Mouse (Mus musculus): ENCODE results near the gene Tepp. TPM values are rescaled to one million over a fixed set of nuclear protein-coding genes. Genes with fewer than 3 reads are reported as not detected.

Tepp gene
- polyA plus RNA-seq, 1 experiment from 2014 or later = 2.3 TPM

- peak within 1 kb of the TSS; percentile 96 for H3K4me3 ChIP-seq
- peak; percentile 67 for ATAC-seq (ENCODE audit: low FRiP score, low read depth)
- under 1% methylated on average over 68 of the region's 80 CpGs for WGBS
- peak within 1 kb of the TSS; percentile 78 for H3K4me2 ChIP-seq
- no peaks in the 10 kb centered on the region for H3K9me3 ChIP-seq
- peaks cover 66% of the 10 kb centered on the region for H3K4me1 ChIP-seq (replicated peaks)
- H3K27me3 ChIP-seq = no peaks in the 10 kb centered on the region
- H3K9ac ChIP-seq = peak within 1 kb of the TSS; percentile 88
- peak within 1 kb of the TSS; percentile 91 for H3K27ac ChIP-seq (replicated peaks)
- H3K36me3 ChIP-seq = no peaks in the 10 kb centered on the region
Observed at GRCm38 (mm10) chr8:95352151-95352870, 41.9 kb downstream of the Tepp start, which contains the start of gene Mmp15. Gene Mmp15, plus strand, starts transcription at chr8:95352268.

- peak overlapping the region; percentile 88 for H3K9ac ChIP-seq
- peak overlapping the region; percentile 96 for H3K4me3 ChIP-seq
- H3K36me3 ChIP-seq = no peaks in the 10 kb centered on the region
- peak; percentile 50 for ATAC-seq (ENCODE audit: low FRiP score, low read depth)
- H3K9me3 ChIP-seq = no peaks in the 10 kb centered on the region
- under 1% methylated on average over 62 of the region's 62 CpGs for WGBS
- H3K27ac ChIP-seq (replicated peaks) = peak overlapping the region; percentile 91
- peak overlapping the region; percentile 78 for H3K4me2 ChIP-seq
- peaks cover 66% of the 10 kb centered on the region for H3K4me1 ChIP-seq (replicated peaks)
- H3K27me3 ChIP-seq = no peaks in the 10 kb centered on the region
Observed at GRCm38 (mm10) chr8:95352871-95353866, 42.8 kb downstream of the Tepp start.

- H3K4me1 ChIP-seq (replicated peaks) = peaks cover 66% of the 10 kb centered on the region
- H3K27ac ChIP-seq (replicated peaks) = no peak overlapping the region
- peak overlapping the region; percentile 78 for H3K4me2 ChIP-seq
- no peaks in the 10 kb centered on the region for H3K36me3 ChIP-seq
- no peak for ATAC-seq (ENCODE audit: low FRiP score, low read depth)
- peak overlapping the region; percentile 96; the same call in 1 of the 2 replicates for H3K4me3 ChIP-seq
- H3K9me3 ChIP-seq = no peaks in the 10 kb centered on the region
- H3K9ac ChIP-seq = no peak overlapping the region
- 77% methylated on average over 2 of the region's 2 CpGs for WGBS
- H3K27me3 ChIP-seq = no peaks in the 10 kb centered on the region
Observed at GRCm38 (mm10) chr8:95354606-95355005, 44.2 kb downstream of the Tepp start.

- Histone ChIP-seq H3K9me3 (no peaks in the 10 kb centered on the region), H3K4me1 (replicated peaks) (peaks cover 55% of the 10 kb centered on the region), H3K36me3 (no peaks in the 10 kb centered on the region), H3K4me3 (no peak overlapping the region), H3K27me3 (no peaks in the 10 kb centered on the region), H3K4me2 (no peak overlapping the region), H3K27ac (replicated peaks) (no peak overlapping the region), H3K9ac (no peak overlapping the region)
- ATAC-seq (ENCODE audit: low FRiP score, low read depth) = no peak
- WGBS = 59% methylated on average over 8 of the region's 8 CpGs
Observed at GRCm38 (mm10) chr8:95358550-95359411, 48.4 kb downstream of the Tepp start.

GRCm38 (mm10) chr8:95360181-95361015 lies 50.0 kb downstream of the Tepp start:
- peaks cover 39% of the 10 kb centered on the region for H3K4me1 ChIP-seq (replicated peaks)
- H3K9me3 ChIP-seq = no peaks in the 10 kb centered on the region
- H3K36me3 ChIP-seq = no peaks in the 10 kb centered on the region
- no peak overlapping the region for H3K4me3 ChIP-seq
- H3K27me3 ChIP-seq = no peaks in the 10 kb centered on the region
- 0 out of 2 replicates have a peak, but pooled peaks have one; percentile 20 for ATAC-seq (ENCODE audit: low FRiP score, low read depth)
- WGBS = 46% methylated on average over 6 of the region's 7 CpGs
- no peak overlapping the region for H3K4me2 ChIP-seq
- no peak overlapping the region for H3K27ac ChIP-seq (replicated peaks)
- H3K9ac ChIP-seq = no peak overlapping the region

- Histone ChIP-seq H3K27me3 (no peaks in the 10 kb centered on the region), H3K4me2 (no peak overlapping the region), H3K9ac (no peak overlapping the region), H3K4me3 (no peak overlapping the region), H3K9me3 (no peaks in the 10 kb centered on the region), H3K4me1 (replicated peaks) (peaks cover 36% of the 10 kb centered on the region), H3K27ac (replicated peaks) (no peak overlapping the region), H3K36me3 (no peaks in the 10 kb centered on the region)
- WGBS = 85% methylated on average over 3 of the region's 3 CpGs
- ATAC-seq (ENCODE audit: low FRiP score, low read depth) = no peak
Observed at GRCm38 (mm10) chr8:95361016-95361341, 50.6 kb downstream of the Tepp start.

GRCm38 (mm10) chr8:95362272-95362671 lies 51.9 kb downstream of the Tepp start:
- Histone ChIP-seq H3K27ac (replicated peaks) (no peak overlapping the region), H3K36me3 (no peaks in the 10 kb centered on the region)
- 71% methylated on average over 6 of the region's 6 CpGs for WGBS

GRCm38 (mm10) chr8:95363849-95364248 lies 53.5 kb downstream of the Tepp start:
- no peak overlapping the region for H3K27ac ChIP-seq (replicated peaks)
- H3K4me3 ChIP-seq = no peak overlapping the region
- H3K9me3 ChIP-seq = no peaks in the 10 kb centered on the region
- H3K4me1 ChIP-seq (replicated peaks) = peaks cover 22% of the 10 kb centered on the region
- 99% methylated on average over 2 of the region's 2 CpGs for WGBS
- peaks cover 8% of the 10 kb centered on the region; the same call in 1 of the 2 replicates for H3K36me3 ChIP-seq
- no peak overlapping the region for H3K4me2 ChIP-seq
- ATAC-seq (ENCODE audit: low FRiP score, low read depth) = no peak
- no peaks in the 10 kb centered on the region for H3K27me3 ChIP-seq
- H3K9ac ChIP-seq = no peak overlapping the region

More at GRCm38 (mm10) chr8:95362272-95362671, 51.9 kb downstream of the Tepp start:
- Histone ChIP-seq H3K4me1 (replicated peaks) (peaks cover 29% of the 10 kb centered on the region), H3K9me3 (no peaks in the 10 kb centered on the region), H3K4me3 (no peak overlapping the region), H3K4me2 (no peak overlapping the region), H3K9ac (no peak overlapping the region), H3K27me3 (no peaks in the 10 kb centered on the region)
- ATAC-seq (ENCODE audit: low FRiP score, low read depth) = no peak

- WGBS = 56% methylated on average over 20 of the region's 20 CpGs
- Histone ChIP-seq H3K9me3 (no peaks in the 10 kb centered on the region), H3K4me3 (no peak overlapping the region), H3K4me1 (replicated peaks) (no peaks in the 10 kb centered on the region), H3K36me3 (peaks cover 27% of the 10 kb centered on the region), H3K9ac (no peak overlapping the region), H3K4me2 (no peak overlapping the region), H3K27me3 (no peaks in the 10 kb centered on the region), H3K27ac (replicated peaks) (no peak overlapping the region)
- no peak for ATAC-seq (ENCODE audit: low FRiP score, low read depth)
Observed at GRCm38 (mm10) chr8:95369581-95370326, 59.4 kb downstream of the Tepp start.

GRCm38 (mm10) chr8:95373389-95374002 lies 63.1 kb downstream of the Tepp start:
- Histone ChIP-seq H3K9ac (no peak overlapping the region), H3K4me1 (replicated peaks) (peaks cover 6% of the 10 kb centered on the region; the same call in 1 of the 2 replicates), H3K27ac (replicated peaks) (no peak overlapping the region), H3K36me3 (peaks cover 20% of the 10 kb centered on the region), H3K27me3 (no peaks in the 10 kb centered on the region), H3K4me3 (no peak overlapping the region), H3K4me2 (no peak overlapping the region), H3K9me3 (no peaks in the 10 kb centered on the region)
- ATAC-seq (ENCODE audit: low FRiP score, low read depth) = no peak
- WGBS = 90% methylated on average over 12 of the region's 12 CpGs
